Mouse (Mus musculus) limb, embryonic 10.5 days (tissue): Measurements from ENCODE around the gene Dnajc2. TPM values are rescaled to one million over a fixed set of nuclear protein-coding genes. Genes with fewer than 3 reads are reported as not detected.
A peak's percentile ranks its signal among the peaks of the same experiment; 100 is the strongest.

Source experiments
- DNase-seq: peaks from one replicate; pipeline ENCODE4 v3.0.0-alpha.2; 2017; ENCODE audit warnings: low spot score
- H3K27ac ChIP-seq: fragments of 300-500 bp; sonication (generic); 2 replicates; pipeline ENCODE4 v1.5.1; 2016; ENCODE audit warnings: mild to moderate bottlenecking
- H3K27me3 ChIP-seq: fragments of 300-500 bp; sonication (generic); 2 replicates; pipeline ENCODE4 v1.6.1; 2016; ENCODE audit warnings: low read depth, mild to moderate bottlenecking; ENCODE audit not compliant: poor library complexity, severe bottlenecking
- H3K36me3 ChIP-seq: fragments of 300-500 bp; sonication (generic); 2 replicates; pipeline ENCODE4 v1.6.1; 2016; ENCODE audit warnings: mild to moderate bottlenecking, moderate library complexity
- H3K4me1 ChIP-seq: fragments of 300-500 bp; sonication (generic); 2 replicates; pipeline ENCODE4 v1.6.1; 2016
- H3K4me3 ChIP-seq: fragments of 300-500 bp; sonication (generic); 2 replicates; pipeline ENCODE4 v1.5.1; 2016; ENCODE audit warnings: mild to moderate bottlenecking, moderate library complexity
- H3K9me3 ChIP-seq: fragments of 300-500 bp; sonication (generic); replicated peaks from 2 replicates; pipeline ENCODE4 v1.6.1; 2016; ENCODE audit warnings: mild to moderate bottlenecking
- WGBS: fragments of 180-500 bp; shearing (Covaris S2); methylation state at CpG from one replicate; pipeline ENCODE4 v1.1.7; 2016; 5-methylcytosine and 5-hydroxymethylcytosine counted together
- polyA plus RNA-seq: library from polyadenylated mRNA; unstranded; fragments of >200 nt; fragmentation: Nextera tagmentation; extraction: Ambion mirVana; gene quantifications from 2 replicates; pipeline ENCODE4 v1.2.1, GENCODE M21; 2016

Dnajc2 gene
- polyA plus RNA-seq, 1 experiment from 2014 or later, result 83.5 TPM

DNA sequence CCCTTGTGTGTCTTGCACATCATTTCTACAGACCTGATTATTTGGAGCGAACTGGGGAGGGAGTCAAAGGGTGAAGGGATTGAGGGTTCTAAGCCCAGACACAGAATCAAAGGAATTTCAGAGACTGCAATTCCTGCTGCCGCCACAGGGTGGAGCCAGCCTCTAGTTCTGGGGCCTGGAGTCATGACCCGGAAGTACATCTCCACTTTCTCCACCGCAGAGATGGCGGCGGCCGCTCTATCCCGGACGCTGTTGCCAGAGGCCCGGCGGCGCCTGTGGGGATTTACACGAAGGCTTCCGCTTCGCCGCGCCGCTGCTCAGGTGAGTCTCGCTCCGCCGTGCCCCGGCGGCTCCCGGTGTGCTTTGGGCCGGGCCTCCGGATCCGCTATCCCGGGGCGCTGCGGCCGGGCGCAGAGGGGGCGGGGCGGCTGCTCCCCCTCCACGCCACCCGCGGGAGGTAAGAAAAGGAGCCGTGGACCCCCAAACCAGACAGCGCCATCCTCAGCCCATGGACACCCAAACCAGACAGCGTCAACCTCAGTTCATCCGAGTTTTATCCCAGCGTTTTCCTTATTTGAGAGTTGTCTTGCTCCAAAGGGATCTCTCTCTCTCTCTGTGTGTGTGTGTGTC lies 48.0 kb downstream of the Dnajc2 start, which contains the start of gene Pmpcb:
TSS of gene Pmpcb (plus strand) at position 186 of the 630 bp plus-strand sequence.
- H3K27me3 ChIP-seq, result no peaks in the 10 kb centered on the region
- no peaks in the 10 kb centered on the region for H3K9me3 ChIP-seq
- H3K4me1 ChIP-seq, result peaks cover 11% of the 10 kb centered on the region
- peak within 1 kb of the TSS; percentile 73 for H3K4me3 ChIP-seq
- peaks cover 35% of the 10 kb centered on the region for H3K36me3 ChIP-seq
- under 1% methylated on average over 42 of the region's 42 CpGs for WGBS
- peak; percentile 91 for DNase-seq
- H3K27ac ChIP-seq, result peak within 1 kb of the TSS; percentile 90

DNA sequence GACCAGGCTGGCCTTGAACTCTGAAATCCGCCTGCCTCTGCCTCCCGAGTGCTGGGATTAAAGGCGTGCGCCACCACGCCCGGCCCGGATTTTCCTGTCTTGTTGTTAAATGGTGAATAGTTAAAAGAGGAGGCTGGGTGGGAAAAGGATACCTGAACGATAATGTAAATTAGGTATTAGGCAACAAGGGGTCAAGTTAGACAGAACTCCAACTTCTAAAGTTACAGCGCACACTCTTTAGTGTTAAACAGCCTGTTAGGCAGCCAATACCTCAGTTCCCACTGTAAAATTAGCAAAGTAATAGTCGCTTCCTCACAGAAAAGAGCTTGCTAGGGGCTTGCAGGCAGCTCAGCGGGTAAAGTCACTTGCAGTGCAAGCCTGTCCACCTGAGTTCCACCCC lies 49.0 kb downstream of the Dnajc2 start:
- no peak for DNase-seq
- Histone ChIP-seq H3K36me3 (peaks cover 25% of the 10 kb centered on the region), H3K27me3 (no peaks in the 10 kb centered on the region), H3K27ac (no peak overlapping the region), H3K4me3 (no peak overlapping the region), H3K9me3 (no peaks in the 10 kb centered on the region), H3K4me1 (peaks cover 11% of the 10 kb centered on the region)
- 85% methylated on average over 11 of the region's 11 CpGs for WGBS

DNA sequence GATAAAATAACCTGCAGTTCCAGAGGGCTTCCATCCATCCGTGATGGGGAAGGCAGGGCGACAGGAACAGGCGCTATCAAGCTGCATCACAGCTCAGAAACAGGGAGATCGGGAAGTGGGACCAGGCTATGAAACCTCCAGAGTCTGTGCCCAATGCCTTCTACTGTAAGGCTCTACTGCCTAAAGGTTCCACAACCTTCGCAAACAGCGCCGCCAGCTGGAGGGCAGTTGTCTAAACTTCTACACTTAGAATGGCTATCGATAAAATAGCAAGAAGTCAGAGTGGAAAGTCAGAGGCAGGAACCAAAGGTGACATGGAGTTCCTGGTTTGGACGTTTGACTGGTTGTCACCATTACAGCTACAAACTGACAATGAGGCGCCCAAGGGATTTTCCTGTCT lies 49.5 kb downstream of the Dnajc2 start:
- Histone ChIP-seq H3K4me1 (peaks cover 11% of the 10 kb centered on the region), H3K9me3 (no peaks in the 10 kb centered on the region), H3K4me3 (peak overlapping the region; percentile 20; the same call in 1 of the 2 replicates), H3K27me3 (no peaks in the 10 kb centered on the region), H3K27ac (no peak overlapping the region), H3K36me3 (peaks cover 22% of the 10 kb centered on the region)
- WGBS, result 24% methylated on average over 10 of the region's 10 CpGs
- DNase-seq, result peak; percentile 66

DNA sequence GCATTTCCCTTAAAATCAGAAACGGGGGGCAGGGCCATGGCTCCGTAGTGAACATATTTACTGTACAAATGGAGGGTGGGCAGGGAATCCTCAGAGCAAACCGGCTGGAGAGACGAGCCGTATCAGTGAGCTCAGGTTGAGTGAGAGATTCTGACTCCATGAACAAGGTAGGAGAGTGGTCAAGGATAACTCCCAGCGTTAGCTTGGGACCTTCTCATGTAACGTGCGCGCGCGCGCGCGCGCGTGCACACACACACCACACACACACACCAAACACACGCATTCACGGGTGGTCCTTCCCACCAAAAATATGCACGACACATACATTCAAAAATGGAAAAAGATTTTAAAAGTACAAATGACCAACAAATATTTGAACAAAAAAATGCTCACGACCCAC lies 50.0 kb downstream of the Dnajc2 start:
- no peak overlapping the region for H3K27ac ChIP-seq
- peak overlapping the region; percentile 20; the same call in 1 of the 2 replicates for H3K4me3 ChIP-seq
- H3K36me3 ChIP-seq, result peaks cover 17% of the 10 kb centered on the region
- no peaks in the 10 kb centered on the region for H3K27me3 ChIP-seq
- peaks cover 11% of the 10 kb centered on the region for H3K4me1 ChIP-seq
- WGBS, result 85% methylated on average over 20 of the region's 20 CpGs
- DNase-seq, result no peak
- no peaks in the 10 kb centered on the region for H3K9me3 ChIP-seq

DNA sequence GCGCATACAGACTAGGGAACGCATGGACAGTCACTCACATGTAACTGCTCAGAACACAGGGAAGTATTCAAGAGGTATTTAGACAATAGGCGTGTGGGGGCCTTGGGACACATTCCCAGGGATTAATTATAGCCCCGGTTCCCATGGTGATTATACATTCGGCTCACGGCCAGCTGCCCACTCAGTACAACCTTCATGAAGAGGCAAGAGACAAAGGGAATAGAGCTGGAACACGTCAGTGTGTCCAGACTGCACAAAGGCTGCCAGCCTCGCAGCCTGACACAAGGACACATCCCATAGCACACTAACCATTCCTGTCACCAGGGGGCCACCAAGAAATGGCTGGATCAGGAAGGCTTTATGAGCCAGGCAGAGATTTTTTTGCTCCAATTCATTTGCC lies 52.1 kb downstream of the Dnajc2 start:
- WGBS, result 73% methylated on average over 8 of the region's 8 CpGs
- no peak for DNase-seq
- Histone ChIP-seq H3K36me3 (no peaks in the 10 kb centered on the region), H3K4me1 (peaks cover 8% of the 10 kb centered on the region), H3K27ac (no peak overlapping the region), H3K4me3 (no peak overlapping the region), H3K9me3 (no peaks in the 10 kb centered on the region), H3K27me3 (no peaks in the 10 kb centered on the region)

DNA sequence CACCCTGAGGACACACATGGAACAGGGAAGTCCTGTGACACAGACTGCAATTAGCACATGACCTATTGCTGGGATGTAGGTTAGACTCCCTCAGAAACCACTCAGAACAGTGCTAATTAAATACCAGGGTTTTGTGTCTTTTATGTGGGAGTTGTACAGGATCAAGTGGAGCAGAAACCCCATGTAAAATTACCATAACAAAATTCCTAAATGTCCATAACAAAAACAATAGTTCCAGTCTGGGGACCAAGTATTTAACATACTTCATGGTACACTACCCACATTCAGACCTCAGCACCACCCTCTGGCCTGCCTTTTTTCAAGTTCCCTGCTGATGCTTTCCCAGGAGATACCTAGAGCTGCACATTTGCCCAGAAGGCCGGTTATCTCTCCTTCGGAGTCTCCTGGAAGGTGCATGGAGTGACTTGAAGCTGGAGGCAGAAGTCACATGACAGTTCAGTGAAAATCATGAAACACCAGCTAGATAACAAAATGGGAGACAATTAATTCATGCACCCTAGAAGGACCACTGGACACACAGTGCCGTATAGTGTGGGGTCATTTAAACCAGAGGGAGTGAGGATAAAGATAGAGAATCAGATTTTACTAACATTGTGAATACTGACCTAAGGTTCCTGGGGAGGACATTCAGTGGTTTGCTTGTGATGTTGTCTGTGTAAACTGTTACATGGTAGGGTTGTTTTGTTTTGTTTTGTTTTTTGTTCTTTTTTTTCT lies 52.7 kb downstream of the Dnajc2 start:
- 0 out of 2 replicates have a peak, but pooled peaks cover 4% of the 10 kb centered on the region for H3K4me1 ChIP-seq
- H3K27me3 ChIP-seq, result no peaks in the 10 kb centered on the region
- no peaks in the 10 kb centered on the region for H3K9me3 ChIP-seq
- no peaks in the 10 kb centered on the region for H3K36me3 ChIP-seq
- DNase-seq, result no peak
- no peak overlapping the region for H3K27ac ChIP-seq
- WGBS, result 94% methylated on average over 3 of the region's 3 CpGs
- no peak overlapping the region for H3K4me3 ChIP-seq

DNA sequence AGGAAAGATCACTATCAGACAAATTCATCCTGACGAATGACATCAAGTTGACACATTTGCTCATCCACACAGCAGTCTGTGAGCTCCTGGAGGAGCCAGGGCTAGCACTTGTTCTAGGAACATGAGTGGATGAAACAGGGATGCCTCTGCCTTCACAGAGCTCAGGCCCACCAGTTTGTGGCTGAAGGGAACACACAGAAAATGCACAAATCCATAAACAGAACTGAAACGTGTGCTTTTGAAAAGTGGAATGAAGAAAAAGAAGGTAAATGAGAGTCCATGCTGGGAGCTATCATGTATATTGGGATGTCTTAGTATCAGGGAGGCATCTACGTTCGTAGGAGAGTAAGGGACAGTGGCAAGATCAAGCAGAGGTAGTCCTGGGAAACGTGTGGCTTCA lies 55.9 kb downstream of the Dnajc2 start:
- 77% methylated on average over 5 of the region's 5 CpGs for whole genome bisulfite sequencing
- 0 out of 2 replicates have a peak, but pooled peaks cover 4% of the 10 kb centered on the region for H3K4me1 ChIP-seq
- no peaks in the 10 kb centered on the region for H3K27me3 ChIP-seq
- no peaks in the 10 kb centered on the region for H3K36me3 ChIP-seq
- H3K9me3 ChIP-seq, result no peaks in the 10 kb centered on the region
- DNase-seq, result no peak
- H3K27ac ChIP-seq, result no peak overlapping the region
- H3K4me3 ChIP-seq, result no peak overlapping the region

DNA sequence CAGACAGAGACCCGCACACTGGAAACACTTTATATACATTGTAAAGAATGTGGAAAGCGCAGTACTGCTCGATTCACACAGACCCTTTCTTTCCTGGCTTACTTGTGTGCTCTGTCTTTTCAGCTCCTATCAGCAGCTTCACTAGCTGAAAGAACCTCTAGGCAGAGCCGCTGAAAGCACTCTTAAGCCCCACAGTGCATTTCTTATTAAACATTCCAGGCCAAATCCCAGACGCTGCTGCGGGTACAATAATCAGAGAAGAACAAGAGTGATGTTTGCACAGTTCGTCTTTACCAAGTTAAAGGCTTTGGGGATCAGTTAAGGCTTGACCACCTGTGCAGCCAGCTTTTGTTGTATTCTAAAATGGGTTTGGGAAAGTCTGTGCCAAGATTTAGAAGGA lies 60.2 kb downstream of the Dnajc2 start:
- no peak overlapping the region for H3K27ac ChIP-seq
- no peaks in the 10 kb centered on the region for H3K36me3 ChIP-seq
- no peak overlapping the region for H3K4me3 ChIP-seq
- H3K4me1 ChIP-seq, result peaks cover 5% of the 10 kb centered on the region; the same call in 1 of the 2 replicates
- no peaks in the 10 kb centered on the region for H3K27me3 ChIP-seq
- DNase-seq, result no peak
- WGBS, result 79% methylated on average over 7 of the region's 7 CpGs
- no peaks in the 10 kb centered on the region for H3K9me3 ChIP-seq

DNA sequence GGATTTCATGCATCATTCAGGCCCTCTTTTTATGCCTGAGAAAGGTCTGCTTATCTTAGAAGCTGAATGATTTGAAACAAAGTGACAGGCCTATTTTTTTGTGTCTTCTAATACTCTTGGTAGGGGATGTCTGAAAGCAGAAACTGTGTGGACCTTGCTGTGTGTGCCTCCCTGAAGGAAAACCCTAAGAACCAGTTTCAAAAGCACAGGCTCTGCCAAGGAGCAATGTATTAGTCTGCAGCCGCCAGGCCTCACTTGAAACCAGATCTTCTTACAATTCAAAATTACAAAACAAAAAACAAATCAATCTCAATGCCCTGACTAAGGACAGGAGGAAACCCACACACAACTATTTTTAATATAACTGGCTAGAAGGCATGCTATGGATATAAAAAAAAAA lies 60.6 kb downstream of the Dnajc2 start:
- Histone ChIP-seq H3K4me3 (no peak overlapping the region), H3K36me3 (no peaks in the 10 kb centered on the region), H3K4me1 (peaks cover 5% of the 10 kb centered on the region; the same call in 1 of the 2 replicates), H3K27ac (peak overlapping the region; percentile 21; the same call in 1 of the 2 replicates), H3K27me3 (no peaks in the 10 kb centered on the region), H3K9me3 (no peaks in the 10 kb centered on the region)
- DNase-seq, result no peak
- 78% methylated on average over 1 of the region's 1 CpGs for WGBS

DNA sequence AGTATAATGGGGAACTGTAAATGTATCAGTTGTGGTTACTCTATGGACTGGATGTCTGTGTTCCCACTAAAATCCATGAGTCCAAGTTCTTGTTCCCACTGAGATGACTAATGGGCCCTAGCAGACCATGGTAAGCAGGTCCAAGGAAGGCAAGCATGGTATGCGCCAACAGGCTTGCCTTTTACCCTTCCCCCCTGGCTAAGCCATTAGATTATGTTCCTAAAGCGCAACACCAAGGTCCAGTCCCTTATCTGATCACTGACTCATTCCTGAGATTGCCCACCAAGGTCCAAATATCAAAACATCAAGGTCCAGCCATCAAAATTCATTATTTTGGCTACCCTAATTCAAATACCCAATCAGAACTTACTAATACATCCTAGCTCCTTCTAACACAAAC lies 65.8 kb downstream of the Dnajc2 start:
- DNase-seq, result no peak
- Histone ChIP-seq H3K4me3 (no peak overlapping the region), H3K27me3 (no peaks in the 10 kb centered on the region), H3K4me1 (peaks cover 5% of the 10 kb centered on the region; the same call in 1 of the 2 replicates), H3K27ac (no peak overlapping the region), H3K36me3 (no peaks in the 10 kb centered on the region), H3K9me3 (no peaks in the 10 kb centered on the region)
- WGBS, result 91% methylated on average over 2 of the region's 2 CpGs

DNA sequence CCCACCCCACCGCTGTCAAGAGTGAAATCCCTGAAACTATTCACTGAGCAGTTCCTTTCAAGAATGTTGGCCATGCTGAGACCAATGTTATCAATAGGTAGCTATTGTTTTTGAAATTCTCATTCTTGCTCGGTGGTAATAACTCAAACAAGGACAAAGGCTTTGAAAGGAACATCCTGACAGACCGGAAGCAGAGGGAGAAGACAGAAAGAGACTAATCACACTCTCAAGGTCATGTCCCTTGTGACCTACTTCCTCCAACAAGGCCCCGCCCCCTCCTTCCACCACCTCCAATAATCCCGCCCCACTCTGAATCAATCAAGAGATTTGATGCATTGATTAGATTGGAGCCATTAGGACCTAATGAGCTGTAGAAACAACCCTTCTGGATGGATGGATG lies 66.5 kb downstream of the Dnajc2 start:
- Histone ChIP-seq H3K27me3 (no peaks in the 10 kb centered on the region), H3K27ac (no peak overlapping the region), H3K36me3 (no peaks in the 10 kb centered on the region), H3K4me1 (peaks cover 5% of the 10 kb centered on the region; the same call in 1 of the 2 replicates), H3K4me3 (no peak overlapping the region), H3K9me3 (no peaks in the 10 kb centered on the region)
- 89% methylated on average over 5 of the region's 5 CpGs for WGBS
- DNase-seq, result no peak

DNA sequence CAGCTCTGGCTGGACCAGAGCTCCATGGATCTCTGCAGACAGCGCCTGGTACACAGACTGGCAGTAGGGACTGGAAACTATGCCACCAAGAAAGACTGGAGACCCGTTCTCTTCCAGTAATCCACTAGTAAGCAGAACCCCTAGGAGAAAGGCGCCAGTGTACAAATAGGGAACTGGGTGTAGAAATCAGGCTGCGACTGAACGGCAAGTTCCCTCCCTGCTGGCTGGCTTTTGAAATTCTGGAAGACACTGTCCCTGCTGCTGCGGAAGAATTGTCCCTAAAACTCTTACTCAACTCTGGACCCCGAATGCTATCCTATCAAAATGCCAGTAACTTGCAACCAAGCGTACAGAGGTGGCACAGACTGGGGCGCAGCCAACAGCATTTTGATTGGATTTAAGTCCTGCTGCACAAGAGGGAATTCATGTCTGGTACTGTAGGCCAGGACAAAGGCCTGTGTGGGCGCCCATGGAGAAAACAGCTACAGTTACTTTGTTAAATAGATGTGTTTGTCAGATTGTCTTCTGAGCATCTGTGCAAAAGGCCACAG lies 67.8 kb downstream of the Dnajc2 start:
- peaks cover 3% of the 10 kb centered on the region; the same call in 1 of the 2 replicates for H3K4me1 ChIP-seq
- no peaks in the 10 kb centered on the region for H3K9me3 ChIP-seq
- WGBS, result 91% methylated on average over 10 of the region's 10 CpGs
- H3K4me3 ChIP-seq, result no peak overlapping the region
- H3K27ac ChIP-seq, result no peak overlapping the region
- no peak for DNase-seq
- H3K27me3 ChIP-seq, result no peaks in the 10 kb centered on the region
- no peaks in the 10 kb centered on the region for H3K36me3 ChIP-seq

DNA sequence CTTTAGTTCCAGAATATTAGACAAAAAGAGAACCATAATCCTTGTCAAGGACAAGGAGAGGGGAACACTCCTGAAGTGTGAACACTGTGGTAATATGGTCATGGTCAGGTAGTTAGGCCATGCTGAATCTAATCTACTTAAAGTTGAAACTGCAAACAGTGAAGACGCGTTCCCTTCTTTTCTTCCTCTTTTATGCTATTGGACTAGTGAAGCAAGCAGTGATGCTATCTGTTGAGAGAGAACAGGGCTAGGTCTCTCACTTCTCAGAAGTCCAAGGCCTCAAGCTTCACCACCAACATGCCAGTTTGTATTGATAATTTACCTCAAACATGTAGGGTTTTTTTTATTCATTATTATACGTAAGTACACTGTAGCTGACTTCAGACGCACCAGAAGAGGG lies 70.6 kb downstream of the Dnajc2 start:
- Histone ChIP-seq H3K9me3 (no peaks in the 10 kb centered on the region), H3K4me3 (no peak overlapping the region), H3K27ac (no peak overlapping the region), H3K4me1 (no peaks in the 10 kb centered on the region), H3K27me3 (no peaks in the 10 kb centered on the region), H3K36me3 (no peaks in the 10 kb centered on the region)
- DNase-seq, result no peak
- 93% methylated on average over 4 of the region's 4 CpGs for WGBS
